Mouse (Mus musculus) left cerebral cortex, adult 11 months (tissue): ENCODE data around the gene Gjb6.

Experiments
- DNase-seq: peaks from one replicate; pipeline ENCODE4 v3.0.0; 2022; ENCODE audit warnings: low spot score

The Gjb6 gene

GRCm38 (mm10) chr14:57084180-57084668 lies 49.2 kb downstream of the Gjb6 start:
- DNase-seq, result no peak

- DNase-seq, result no peak
Observed at GRCm38 (mm10) chr14:57082863-57083262, 50.5 kb downstream of the Gjb6 start.

GRCm38 (mm10) chr14:57075537-57075936 lies 57.9 kb downstream of the Gjb6 start:
- no peak for DNase-seq
